Mouse (Mus musculus): ENCODE data around the gene Fbxw2.
A peak's percentile ranks its signal among the peaks of the same experiment; 100 is the strongest.
"Not testable (repeated sequence)": the region's sequence is repeated elsewhere in the genome, so short reads cannot be mapped to it uniquely, and the experiment has no call there.

Fbxw2 gene

GRCm38 (mm10) chr2:34825827-34826459, at the start of gene Fbxw2:
Fbxw2 (minus strand) TSS chr2:34826311.
- peak; percentile 93 for DNase-seq

DNA sequence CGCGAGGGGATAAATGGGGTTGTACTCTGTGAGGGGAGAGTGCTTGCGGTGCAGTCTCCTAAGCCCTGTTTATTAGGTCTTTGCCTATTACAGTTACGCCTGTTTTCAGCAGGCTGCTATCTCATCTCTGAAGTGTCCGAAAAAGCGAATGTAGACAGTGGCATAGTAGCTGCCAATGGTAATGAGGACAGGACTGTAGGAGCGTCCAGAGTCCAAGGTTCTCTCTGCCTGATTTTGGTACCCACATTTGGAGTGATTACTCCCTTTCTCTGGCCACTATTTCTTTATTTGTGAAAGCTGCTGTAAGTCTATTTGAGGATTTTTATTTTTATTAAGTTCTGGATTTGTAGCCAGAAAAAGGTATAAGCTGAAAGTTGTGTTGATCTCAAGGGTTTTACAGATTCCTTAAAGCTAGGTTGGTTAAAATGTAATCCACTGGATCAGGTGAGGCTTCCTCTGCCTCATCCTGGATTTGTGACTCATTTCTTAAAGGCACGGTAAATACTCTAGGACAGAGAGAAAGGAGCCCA, 48.8 kb upstream of the Fbxw2 start, which contains the start of gene Psmd5:
Gene Psmd5 (minus strand): TSS at position 153 of the 530 bp plus-strand sequence.
- peak; percentile 79 for DNase-seq

GRCm38 (mm10) chr2:34874271-34874670, 48.2 kb upstream of the Fbxw2 start, which contains the start of gene Cutal:
Cutal (plus strand) TSS chr2:34874396.
- peak; percentile 87 for DNase-seq

GRCm38 (mm10) chr2:34870520-34871474, 44.7 kb upstream of the Fbxw2 start:
- DNase-seq: peak; percentile 98

- DNase-seq: no peak
Observed at GRCm38 (mm10) chr2:34869680-34870079, 43.6 kb upstream of the Fbxw2 start.

GRCm38 (mm10) chr2:34857728-34858127, 31.6 kb upstream of the Fbxw2 start:
- DNase-seq: no peak

DNA sequence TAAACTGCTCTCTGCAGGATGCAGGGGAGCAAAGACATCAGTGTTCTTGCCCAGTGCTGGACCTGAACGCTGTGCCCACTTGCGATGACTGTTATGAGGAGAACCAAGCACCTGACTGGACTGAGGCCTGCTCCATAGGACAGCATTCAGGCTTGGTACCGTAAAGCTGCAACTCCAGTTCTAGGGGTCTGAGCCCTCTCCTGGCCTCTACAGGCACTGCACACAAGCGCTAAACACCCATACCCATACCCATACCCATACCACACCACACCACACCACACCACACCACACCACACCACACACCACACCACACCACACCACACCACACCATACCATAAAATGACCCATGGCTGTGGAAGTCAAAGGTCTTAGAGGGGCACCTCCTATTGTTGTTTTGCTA, 29.2 kb upstream of the Fbxw2 start:
- no peak for DNase-seq

GRCm38 (mm10) chr2:34847702-34848101, 21.6 kb upstream of the Fbxw2 start:
- DNase-seq: no peak

- DNase-seq: peak; percentile 70
Observed at GRCm38 (mm10) chr2:34843211-34843939, 17.3 kb upstream of the Fbxw2 start.

DNA sequence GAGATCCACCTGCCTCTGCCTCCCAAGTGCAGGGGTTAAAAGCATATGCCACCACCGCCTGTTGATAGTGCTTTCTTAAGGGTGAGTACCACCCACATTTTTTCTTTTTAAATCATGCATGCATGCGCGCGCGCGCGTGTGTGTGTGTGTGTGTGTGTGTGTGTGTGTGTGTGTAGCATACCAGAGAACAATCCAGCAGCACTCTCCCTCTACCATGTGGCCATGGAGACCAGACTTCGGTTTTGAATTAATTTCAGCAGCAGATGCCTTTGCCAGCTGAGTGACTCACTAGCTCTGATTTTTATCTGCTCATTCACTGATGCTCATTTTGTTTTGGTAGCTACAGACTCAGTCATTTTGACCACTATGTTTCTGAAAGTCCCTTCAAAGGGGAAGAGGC, 15.6 kb upstream of the Fbxw2 start:
- no peak for DNase-seq

DNA sequence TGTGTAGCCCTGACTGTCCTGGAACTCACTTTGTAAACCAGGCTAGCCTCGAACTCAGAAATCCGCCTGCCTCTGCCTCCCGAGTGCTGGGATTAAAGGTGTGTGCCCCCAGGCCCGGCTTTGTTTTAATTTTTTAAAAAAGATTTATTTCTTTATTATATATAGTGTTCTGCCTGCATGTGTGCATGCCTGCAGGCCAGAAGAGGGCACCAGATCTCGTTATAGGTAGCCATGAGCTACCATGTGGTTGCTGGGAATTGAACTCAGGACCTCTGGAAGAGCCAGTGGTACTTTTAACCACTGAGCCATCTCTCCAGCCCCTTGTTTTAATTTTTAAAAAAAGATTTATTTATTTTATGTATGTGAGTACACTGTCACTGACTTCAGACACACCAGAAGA, 14.0 kb upstream of the Fbxw2 start:
- not testable (repeated sequence) for DNase-seq

- no peak for DNase-seq
Observed at GRCm38 (mm10) chr2:34835669-34836068, 9.6 kb upstream of the Fbxw2 start.

DNA sequence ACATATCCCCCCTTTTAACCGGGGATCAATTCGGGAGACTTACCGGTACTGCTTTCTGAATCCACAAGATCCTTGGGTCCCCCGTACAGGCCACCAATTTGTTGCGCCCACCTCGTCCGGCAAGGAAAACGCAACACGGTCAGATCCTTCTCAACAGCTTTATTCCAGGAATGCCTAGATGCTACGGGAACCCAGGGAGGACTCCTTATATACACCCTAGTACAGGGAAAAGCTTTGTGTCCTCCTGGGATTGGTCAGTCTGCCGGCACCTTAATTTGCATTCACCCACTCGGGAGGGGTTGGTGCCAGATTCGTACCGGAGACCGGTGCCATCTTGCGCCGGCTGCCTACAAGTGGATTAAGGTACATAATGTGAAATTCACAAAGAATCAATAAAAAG, 7.5 kb upstream of the Fbxw2 start:
- DNase-seq: no peak

DNA sequence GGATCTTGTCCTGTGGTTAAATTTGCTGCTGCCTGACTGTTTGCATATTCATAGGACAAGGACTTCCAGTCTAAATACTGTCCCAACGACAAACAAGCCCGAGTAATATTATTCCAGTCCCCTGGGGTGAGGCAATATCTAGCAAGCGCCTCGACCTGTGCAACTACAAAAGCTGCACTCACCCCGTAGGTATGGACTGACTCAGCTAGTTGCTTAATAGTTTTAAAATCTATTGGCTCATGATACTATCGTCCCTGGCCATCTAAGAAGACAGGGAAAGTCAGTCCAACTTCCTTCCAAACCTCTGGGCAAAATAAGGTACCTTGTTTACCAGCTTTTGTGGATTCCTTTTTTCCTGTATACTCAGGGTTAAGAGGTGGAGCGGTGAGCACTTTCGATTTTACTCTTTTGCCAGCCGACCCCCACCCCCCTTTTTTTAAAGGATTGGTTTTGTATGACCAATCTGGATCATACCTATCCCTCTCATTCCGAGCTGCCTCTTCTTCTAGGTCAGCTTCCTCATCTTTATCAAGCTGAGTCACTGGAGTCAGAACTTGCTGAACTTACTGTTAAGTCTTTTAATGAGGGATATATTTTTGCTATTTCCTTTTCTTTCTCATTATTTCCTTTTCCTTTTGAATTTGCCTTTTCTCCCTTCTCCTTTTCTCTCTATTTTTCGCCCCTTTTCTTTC, 6.8 kb upstream of the Fbxw2 start, which contains the start of gene Gm34653:
Gene Gm34653 (plus strand): TSS at position 242 of the 692 bp plus-strand sequence.
- DNase-seq: not testable (repeated sequence)

GRCm38 (mm10) chr2:34830066-34830465, 4.0 kb upstream of the Fbxw2 start:
- not testable (repeated sequence) for DNase-seq

- DNase-seq: no peak
Observed at GRCm38 (mm10) chr2:34828026-34828425, 1.9 kb upstream of the Fbxw2 start.

- DNase-seq: no peak
Observed at GRCm38 (mm10) chr2:34827591-34827990, 1.5 kb upstream of the Fbxw2 start.

GRCm38 (mm10) chr2:34826460-34827231, 535 bp upstream of the Fbxw2 start:
- DNase-seq: no peak

GRCm38 (mm10) chr2:34818492-34818891, 7.6 kb downstream of the Fbxw2 start:
- no peak for DNase-seq

DNA sequence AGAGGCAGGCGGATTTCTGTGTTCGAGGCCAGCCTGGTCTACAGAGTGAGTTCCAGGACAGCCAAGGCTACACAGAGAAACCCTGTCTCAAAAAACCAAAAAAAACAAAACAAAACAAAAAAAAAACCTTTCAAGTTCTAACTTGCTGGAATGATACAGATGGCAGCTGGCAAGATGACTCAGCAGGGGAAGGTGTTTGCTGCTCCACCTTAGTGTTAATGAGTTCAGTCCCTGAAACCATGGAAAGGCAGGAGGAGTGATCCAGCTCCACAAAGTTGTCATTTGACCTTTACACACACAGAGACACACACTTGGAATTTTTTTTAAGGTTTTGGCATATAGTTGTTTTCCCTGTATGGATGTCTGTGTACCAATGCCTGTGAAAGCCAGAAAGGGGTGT, 10.2 kb downstream of the Fbxw2 start:
- DNase-seq: not testable (repeated sequence)

DNA sequence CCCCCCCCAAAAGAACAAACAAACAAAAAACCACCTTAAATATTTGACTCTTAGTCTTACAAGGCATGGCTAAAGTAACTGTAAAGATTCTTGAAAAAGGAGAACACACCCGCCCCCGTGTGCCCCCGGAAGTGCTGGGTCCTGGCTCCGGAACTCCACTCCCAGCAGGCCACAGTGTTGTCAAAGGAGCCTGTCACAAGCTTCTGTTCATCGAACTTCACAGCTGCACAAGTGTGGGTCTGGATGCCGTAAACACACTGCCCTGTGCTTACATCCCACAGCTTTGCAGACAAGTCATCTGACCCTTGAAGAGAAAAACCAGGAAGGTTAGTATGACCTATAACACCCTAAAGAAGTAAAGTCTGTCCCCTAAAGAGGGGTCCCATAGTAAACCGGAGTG, 13.4 kb downstream of the Fbxw2 start:
- DNase-seq: no peak

All from kidney, adult 9 months (tissue).